Mouse (Mus musculus): ENCODE results near the gene Gm8439.

DNA sequence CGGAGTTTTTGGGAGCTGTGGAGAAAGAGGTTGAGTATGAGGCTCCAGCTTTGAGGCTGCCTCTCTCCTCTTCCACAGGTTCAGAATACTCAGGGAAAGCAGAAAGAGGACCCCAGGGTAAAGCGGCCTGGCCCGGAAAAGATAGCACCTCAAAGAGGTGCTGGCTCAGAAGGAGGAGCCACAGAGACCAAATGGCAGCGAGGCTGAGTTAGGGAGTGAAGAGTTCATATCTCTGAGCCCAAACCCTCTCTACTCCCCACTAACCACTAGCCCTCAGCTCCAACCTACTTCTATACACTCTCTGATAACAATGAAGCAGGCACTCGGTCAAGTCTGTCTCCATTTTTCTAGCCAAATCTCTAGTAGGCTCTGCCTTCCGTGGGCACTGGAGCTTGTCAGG, 43.3 kb downstream of the Gm8439 start:
- TF ChIP-seq CTCF (IDR thresholded peaks at IDR 0.05; ENCODE audit: borderline replicate concordance, insufficient read depth, low read length): no peak
- TF ChIP-seq POLR2A (IDR thresholded peaks at IDR 0.05; ENCODE audit: low read depth, low read length): no peak
